Mouse (Mus musculus) limb, embryonic 15.5 days (tissue): ENCODE results near the gene Bcl11b. TPM values are rescaled to one million over a fixed set of nuclear protein-coding genes. Genes with fewer than 3 reads are reported as not detected.
A peak's percentile ranks its signal among the peaks of the same experiment; 100 is the strongest.

ENCODE experiments used
- ATAC-seq: fragments of 200-750 bp; cut with Nextera tagmentation; 2 replicates; pipeline ENCODE4 v1.8.0; 2017; ENCODE audit warnings: low read depth, moderate TSS enrichment; ENCODE audit not compliant: insufficient number of reproducible peaks, low FRiP score, low TSS enrichment
- H3K27ac ChIP-seq: fragments of 300-500 bp; sonication (generic); 2 replicates; pipeline ENCODE4 v1.5.1; 2015; ENCODE audit warnings: moderate library complexity, mild to moderate bottlenecking, inconsistent platforms
- H3K27me3 ChIP-seq: fragments of 300-500 bp; sonication (generic); 2 replicates; pipeline ENCODE4 v1.6.1; 2015; ENCODE audit warnings: inconsistent platforms
- H3K36me3 ChIP-seq: fragments of 300-500 bp; sonication (generic); 2 replicates; pipeline ENCODE4 v1.6.1; 2015; ENCODE audit warnings: inconsistent platforms
- H3K4me1 ChIP-seq: fragments of 300-500 bp; sonication (generic); 2 replicates; pipeline ENCODE4 v1.6.1; 2015; ENCODE audit warnings: inconsistent platforms
- H3K4me2 ChIP-seq: fragments of 300-500 bp; sonication (generic); 2 replicates; pipeline ENCODE4 v1.6.1; 2015; ENCODE audit warnings: mild to moderate bottlenecking, inconsistent platforms
- H3K4me3 ChIP-seq: fragments of 300-500 bp; sonication (generic); 2 replicates; pipeline ENCODE4 v1.5.1; 2015; ENCODE audit warnings: mild to moderate bottlenecking, inconsistent platforms
- H3K9ac ChIP-seq: fragments of 300-500 bp; sonication (generic); 2 replicates; pipeline ENCODE4 v1.6.1; 2015; ENCODE audit warnings: inconsistent platforms
- H3K9me3 ChIP-seq: fragments of 300-500 bp; sonication (generic); 2 replicates; pipeline ENCODE4 v1.6.1; 2016; ENCODE audit warnings: inconsistent platforms
- WGBS: fragments of 180-500 bp; shearing (Covaris S2); methylation state at CpG from one replicate; pipeline ENCODE4 v1.1.7; 2015; 5-methylcytosine and 5-hydroxymethylcytosine counted together
- polyA plus RNA-seq: library from polyadenylated mRNA; unstranded; fragments of >200 nt; fragmentation: Nextera tagmentation; extraction: Ambion mirVana; gene quantifications from 2 replicates; pipeline ENCODE4 v1.2.1, GENCODE M21; 2015

The Bcl11b gene
- polyA plus RNA-seq, 1 experiment from 2014 or later = 19.9 TPM

DNA sequence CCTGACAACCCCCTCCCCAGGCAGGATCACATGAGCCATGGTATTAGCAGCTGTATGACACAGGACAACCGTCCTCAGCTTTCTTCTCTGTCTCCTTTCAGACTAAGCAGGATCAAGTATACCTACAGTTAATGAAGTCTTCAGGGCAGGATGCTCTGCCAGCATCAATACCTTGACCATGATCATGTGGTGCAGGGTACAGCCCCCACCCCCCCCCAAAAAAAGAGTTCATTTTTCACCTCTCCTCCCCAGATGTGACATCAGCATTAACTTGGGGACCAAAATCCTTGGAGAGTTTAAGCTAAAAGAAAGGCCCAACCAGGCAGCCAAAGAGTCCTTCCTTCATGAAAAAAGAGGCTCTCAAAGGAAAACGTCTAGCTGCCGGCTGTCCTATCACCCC, 6.2 kb downstream of the Bcl11b start:
- ATAC-seq = no peak
- Histone ChIP-seq H3K27me3 (peaks cover 34% of the 10 kb centered on the region), H3K4me1 (peaks cover 39% of the 10 kb centered on the region; the same call in 1 of the 2 replicates), H3K27ac (no peak overlapping the region), H3K36me3 (no peaks in the 10 kb centered on the region), H3K9me3 (no peaks in the 10 kb centered on the region), H3K4me3 (no peak overlapping the region), H3K4me2 (0 out of 2 replicates have a peak overlapping the region, but pooled peaks have one; percentile 10), H3K9ac (no peak overlapping the region)
- 39% methylated on average over 3 of the region's 3 CpGs for WGBS

GRCm38 (mm10) chr12:107996773-107997172, 6.6 kb downstream of the Bcl11b start:
- Histone ChIP-seq H3K4me2 (0 out of 2 replicates have a peak overlapping the region, but pooled peaks have one; percentile 10), H3K27me3 (peaks cover 34% of the 10 kb centered on the region), H3K4me3 (no peak overlapping the region), H3K36me3 (no peaks in the 10 kb centered on the region), H3K4me1 (peaks cover 35% of the 10 kb centered on the region; the same call in 1 of the 2 replicates), H3K9ac (no peak overlapping the region), H3K27ac (no peak overlapping the region; the same call in 1 of the 2 replicates), H3K9me3 (no peaks in the 10 kb centered on the region)
- no peak for ATAC-seq
- WGBS = 31% methylated on average over 4 of the region's 4 CpGs

DNA sequence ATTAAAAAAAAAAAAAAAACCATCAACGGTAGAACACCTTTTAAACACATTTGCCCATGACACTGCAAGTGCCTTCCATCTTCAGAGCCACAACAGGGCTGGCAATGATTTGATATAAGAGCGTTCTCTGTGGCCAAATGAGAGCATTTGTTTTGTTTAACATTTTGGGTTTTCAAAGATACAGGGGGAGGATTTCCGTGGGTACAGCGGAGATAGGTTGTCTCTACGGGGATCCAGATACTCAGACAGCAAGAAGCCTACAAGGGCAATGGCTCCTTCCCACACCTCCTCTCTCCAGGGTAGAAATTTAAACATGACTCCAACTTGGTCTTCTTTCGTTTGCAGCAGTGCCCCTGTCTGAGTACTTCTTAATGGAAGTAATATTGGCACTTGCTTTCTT, 7.2 kb downstream of the Bcl11b start:
- peaks cover 33% of the 10 kb centered on the region for H3K27me3 ChIP-seq
- no peak overlapping the region for H3K4me2 ChIP-seq
- WGBS = 51% methylated on average over 6 of the region's 6 CpGs
- no peak overlapping the region for H3K4me3 ChIP-seq
- H3K9me3 ChIP-seq = no peaks in the 10 kb centered on the region
- no peaks in the 10 kb centered on the region for H3K36me3 ChIP-seq
- ATAC-seq = no peak
- no peak overlapping the region for H3K27ac ChIP-seq
- H3K4me1 ChIP-seq = peaks cover 35% of the 10 kb centered on the region; the same call in 1 of the 2 replicates
- no peak overlapping the region for H3K9ac ChIP-seq

DNA sequence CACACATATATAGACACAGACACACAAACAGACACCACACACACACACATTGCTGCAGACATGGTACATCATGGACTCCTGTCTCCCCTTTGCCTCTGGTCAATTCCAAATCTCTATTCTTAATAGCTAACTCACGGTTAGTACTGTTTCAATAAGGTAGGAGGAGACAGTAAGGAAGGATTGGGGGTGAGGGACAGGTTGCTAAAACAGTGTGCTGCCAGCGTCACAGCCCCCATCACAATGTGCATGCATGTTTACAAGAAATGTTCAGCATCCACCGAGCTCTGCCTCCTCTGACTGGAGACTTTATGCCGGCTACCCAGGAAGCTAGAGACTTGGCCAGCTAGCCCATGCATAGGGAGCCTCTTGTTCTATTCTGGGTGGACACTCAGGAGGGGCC, 9.0 kb downstream of the Bcl11b start:
- H3K4me3 ChIP-seq = no peak overlapping the region
- H3K4me2 ChIP-seq = no peak overlapping the region
- H3K9me3 ChIP-seq = no peaks in the 10 kb centered on the region
- H3K36me3 ChIP-seq = no peaks in the 10 kb centered on the region
- H3K27ac ChIP-seq = no peak overlapping the region
- H3K9ac ChIP-seq = no peak overlapping the region
- peaks cover 24% of the 10 kb centered on the region for H3K27me3 ChIP-seq
- H3K4me1 ChIP-seq = peaks cover 53% of the 10 kb centered on the region
- WGBS = 49% methylated on average over 4 of the region's 4 CpGs
- no peak for ATAC-seq

GRCm38 (mm10) chr12:107993029-107993428, 10.4 kb downstream of the Bcl11b start:
- Histone ChIP-seq H3K4me1 (peaks cover 50% of the 10 kb centered on the region), H3K9me3 (no peaks in the 10 kb centered on the region), H3K9ac (no peak overlapping the region), H3K4me2 (no peak overlapping the region), H3K36me3 (no peaks in the 10 kb centered on the region), H3K27ac (no peak overlapping the region), H3K4me3 (no peak overlapping the region), H3K27me3 (peaks cover 23% of the 10 kb centered on the region)
- no peak for ATAC-seq
- 56% methylated on average over 4 of the region's 4 CpGs for WGBS

- H3K27ac ChIP-seq = 0 out of 2 replicates have a peak overlapping the region, but pooled peaks have one; percentile 4
These were observed 12.2 kb downstream of the Bcl11b start for GRCm38 (mm10) chr12:107991191-107991590.

DNA sequence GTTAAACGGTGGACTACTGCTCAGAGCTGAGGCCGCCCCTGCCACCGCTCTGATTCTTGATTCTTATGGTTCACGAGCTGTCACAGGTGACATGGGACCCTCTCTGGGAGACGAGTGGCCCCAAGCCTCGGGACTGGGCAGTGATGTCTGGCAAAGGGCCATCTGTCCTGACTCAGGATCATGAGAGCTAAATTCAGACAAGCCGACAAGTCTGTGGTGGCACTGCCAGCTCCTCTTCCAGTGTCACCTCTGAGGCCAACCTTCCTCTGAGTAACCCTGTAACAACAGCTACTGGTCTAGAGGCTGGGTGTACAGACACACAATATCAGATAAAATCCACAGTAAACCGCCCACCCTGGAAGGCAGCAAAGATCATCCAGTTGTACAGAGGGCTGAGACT, 20.2 kb downstream of the Bcl11b start:
- Histone ChIP-seq H3K27ac (no peak overlapping the region), H3K27me3 (no peaks in the 10 kb centered on the region), H3K4me2 (no peak overlapping the region), H3K36me3 (no peaks in the 10 kb centered on the region), H3K9ac (no peak overlapping the region), H3K9me3 (no peaks in the 10 kb centered on the region), H3K4me1 (peaks cover 38% of the 10 kb centered on the region), H3K4me3 (no peak overlapping the region)
- no peak for ATAC-seq
- WGBS = 71% methylated on average over 8 of the region's 8 CpGs

More at GRCm38 (mm10) chr12:107991191-107991590, 12.2 kb downstream of the Bcl11b start:
- no peak overlapping the region for H3K4me2 ChIP-seq
- H3K27me3 ChIP-seq = peaks cover 15% of the 10 kb centered on the region
- no peak overlapping the region for H3K9ac ChIP-seq
- peaks cover 45% of the 10 kb centered on the region for H3K4me1 ChIP-seq
- H3K9me3 ChIP-seq = no peaks in the 10 kb centered on the region
- no peak overlapping the region for H3K4me3 ChIP-seq
- WGBS = 66% methylated on average over 11 of the region's 11 CpGs
- ATAC-seq = no peak
- no peaks in the 10 kb centered on the region for H3K36me3 ChIP-seq

DNA sequence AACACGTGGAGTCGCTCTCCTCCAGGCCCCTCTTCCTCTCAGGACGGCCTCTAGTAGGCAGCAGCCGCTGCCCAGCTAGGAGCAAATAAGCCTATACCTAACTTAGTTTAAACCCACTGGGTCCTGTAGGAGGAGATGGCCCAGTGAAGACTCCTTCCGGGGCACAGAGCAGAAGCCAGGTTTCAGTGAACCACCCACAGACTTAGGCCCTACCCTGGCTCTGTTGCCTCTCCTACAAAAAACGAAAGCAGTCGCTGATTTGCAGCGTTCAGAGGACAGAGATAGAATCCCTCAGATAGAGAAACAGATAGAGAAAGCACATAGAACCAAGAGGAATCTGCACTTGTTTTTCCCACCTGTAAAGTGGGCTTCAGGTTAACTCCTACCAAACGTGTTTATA, 21.1 kb downstream of the Bcl11b start:
- Histone ChIP-seq H3K4me2 (no peak overlapping the region), H3K27ac (no peak overlapping the region), H3K27me3 (no peaks in the 10 kb centered on the region), H3K4me3 (no peak overlapping the region), H3K9me3 (no peaks in the 10 kb centered on the region), H3K9ac (no peak overlapping the region), H3K4me1 (peaks cover 42% of the 10 kb centered on the region), H3K36me3 (no peaks in the 10 kb centered on the region)
- no peak for ATAC-seq
- 61% methylated on average over 9 of the region's 9 CpGs for WGBS

DNA sequence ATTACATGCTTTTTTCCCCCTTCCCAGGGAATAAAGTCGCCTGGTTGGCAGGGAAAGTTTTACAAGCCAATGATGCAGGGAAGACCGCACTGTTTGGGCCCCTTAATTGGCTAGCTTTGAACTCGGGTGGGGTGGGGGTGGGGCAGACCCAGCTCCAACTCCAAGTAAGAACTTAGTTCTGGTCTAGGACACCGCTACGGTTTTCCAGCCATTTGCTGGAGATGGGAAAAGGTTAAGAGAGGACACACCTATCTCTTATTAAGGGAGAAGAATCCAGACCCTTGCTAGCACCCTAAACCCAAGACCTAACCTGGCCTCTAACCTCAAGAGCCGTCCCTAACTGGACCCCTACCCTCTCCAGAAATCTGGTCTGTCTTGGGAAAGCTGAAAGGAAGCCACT, 22.2 kb downstream of the Bcl11b start:
- Histone ChIP-seq H3K27ac (no peak overlapping the region), H3K9me3 (no peaks in the 10 kb centered on the region), H3K27me3 (no peaks in the 10 kb centered on the region), H3K9ac (no peak overlapping the region), H3K4me2 (peak overlapping the region; percentile 68; the same call in 1 of the 2 replicates), H3K36me3 (no peaks in the 10 kb centered on the region), H3K4me1 (peaks cover 50% of the 10 kb centered on the region), H3K4me3 (no peak overlapping the region)
- no peak for ATAC-seq
- 26% methylated on average over 6 of the region's 6 CpGs for WGBS

DNA sequence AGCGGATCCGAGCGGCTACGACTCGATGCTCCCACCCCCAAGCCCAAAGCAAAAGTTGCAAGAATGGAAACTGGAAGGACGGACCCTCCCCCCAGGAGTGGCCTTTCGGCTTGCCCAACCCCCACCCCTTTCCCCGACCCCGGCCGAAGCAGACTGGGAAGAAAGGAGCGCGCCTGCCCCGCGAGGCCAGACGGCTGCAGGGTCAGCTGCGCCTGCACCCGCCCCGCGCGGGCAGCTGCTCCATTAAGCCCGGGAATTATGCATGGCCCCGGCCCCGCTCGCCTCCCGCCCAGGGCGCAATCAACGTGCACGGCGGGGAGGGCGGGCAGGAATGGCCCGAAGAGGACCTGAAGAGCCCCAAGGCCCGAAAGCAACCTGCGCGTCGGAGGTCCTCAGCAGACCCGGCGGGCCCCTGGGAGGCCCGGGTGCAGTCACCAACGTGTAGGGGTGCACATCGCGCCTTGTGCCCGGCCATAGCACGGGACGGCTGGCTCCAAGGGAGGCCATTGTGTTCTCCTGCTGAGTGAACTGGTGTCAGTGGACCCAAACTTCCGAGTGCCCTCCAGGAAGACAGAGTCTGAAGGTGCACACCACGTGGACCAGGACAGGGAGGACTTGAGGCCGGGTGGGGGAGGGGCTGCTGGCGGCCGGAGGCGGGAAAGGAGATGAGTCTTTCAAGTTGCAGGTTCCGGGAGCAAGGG, 23.0 kb downstream of the Bcl11b start:
- peak overlapping the region; percentile 68 for H3K4me2 ChIP-seq
- peaks cover 58% of the 10 kb centered on the region for H3K4me1 ChIP-seq
- 3% methylated on average over 51 of the region's 51 CpGs for WGBS
- H3K27me3 ChIP-seq = no peaks in the 10 kb centered on the region
- no peaks in the 10 kb centered on the region for H3K9me3 ChIP-seq
- ATAC-seq = 0 out of 2 replicates have a peak, but pooled peaks have one; percentile 3
- peak overlapping the region; percentile 5 for H3K9ac ChIP-seq
- H3K4me3 ChIP-seq = peak overlapping the region; percentile 43
- H3K27ac ChIP-seq = peak overlapping the region; percentile 71
- no peaks in the 10 kb centered on the region for H3K36me3 ChIP-seq

GRCm38 (mm10) chr12:107979710-107980260, 23.6 kb downstream of the Bcl11b start:
- WGBS = 10% methylated on average over 28 of the region's 28 CpGs
- peak; percentile 21; the same call in 1 of the 2 replicates for ATAC-seq
- Histone ChIP-seq H3K27me3 (no peaks in the 10 kb centered on the region), H3K9ac (peak overlapping the region; percentile 5; the same call in 1 of the 2 replicates), H3K36me3 (no peaks in the 10 kb centered on the region), H3K4me1 (peaks cover 60% of the 10 kb centered on the region), H3K4me3 (peak overlapping the region; percentile 43), H3K4me2 (peak overlapping the region; percentile 68), H3K9me3 (no peaks in the 10 kb centered on the region), H3K27ac (peak overlapping the region; percentile 71)

DNA sequence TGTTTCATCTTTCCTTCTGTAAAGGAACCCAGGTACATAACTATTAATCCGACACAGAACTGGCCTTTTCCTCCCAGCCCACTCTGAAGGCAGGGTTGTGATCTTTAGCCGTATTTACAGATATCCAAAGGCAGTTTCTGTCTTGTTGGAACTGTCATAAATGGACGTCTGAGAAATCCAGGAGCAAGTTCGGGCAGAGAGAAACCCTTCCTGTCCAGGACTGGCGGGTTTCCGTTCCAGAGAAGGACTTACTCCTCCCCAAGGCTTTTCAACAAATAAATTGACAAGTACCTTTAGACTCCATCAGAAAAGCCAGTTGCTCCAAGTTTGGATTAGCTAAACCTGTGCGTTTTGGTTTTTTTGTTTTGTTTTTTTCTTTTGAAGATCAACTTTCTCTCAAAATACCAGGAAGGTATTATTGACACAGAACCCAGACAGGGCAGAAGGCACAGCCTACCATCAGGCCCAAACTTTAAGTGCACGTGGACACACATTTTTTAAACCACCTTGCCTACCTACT, 24.6 kb downstream of the Bcl11b start:
- peaks cover 62% of the 10 kb centered on the region for H3K4me1 ChIP-seq
- WGBS = 60% methylated on average over 8 of the region's 8 CpGs
- H3K9me3 ChIP-seq = no peaks in the 10 kb centered on the region
- H3K27me3 ChIP-seq = no peaks in the 10 kb centered on the region
- H3K4me2 ChIP-seq = no peak overlapping the region
- H3K27ac ChIP-seq = no peak overlapping the region
- no peak overlapping the region for H3K4me3 ChIP-seq
- no peaks in the 10 kb centered on the region for H3K36me3 ChIP-seq
- ATAC-seq = no peak
- no peak overlapping the region for H3K9ac ChIP-seq
